Mouse (Mus musculus): ENCODE data around the gene Btg1-ps1. TPM values are rescaled to one million over a fixed set of nuclear protein-coding genes. Genes with fewer than 3 reads are reported as not detected.

Gene Btg1-ps1
- total and polyA plus RNA-seq, 2 experiments, result not detected

GRCm38 (mm10) chrX:38008756-38009155, 9.9 kb downstream of the Btg1-ps1 start:
- Histone ChIP-seq H3K9ac (ENCODE audit: low read depth, low read length) (no peak overlapping the region), H3K4me1 (ENCODE audit: control insufficient read depth, insufficient read depth, low read length) (no peaks in the 10 kb centered on the region), H3K4me3 (ENCODE audit: insufficient read depth, low read depth, low read length) (no peak overlapping the region), H3K27ac (replicated peaks; ENCODE audit: insufficient read depth, low read depth, low read length) (no peak overlapping the region), H3K27me3 (ENCODE audit: control insufficient read depth, insufficient read depth, low read length) (no peaks in the 10 kb centered on the region), H3K79me2 (ENCODE audit: control insufficient read depth, insufficient read depth, low read length) (no peaks in the 10 kb centered on the region), H3K36me3 (ENCODE audit: control insufficient read depth, insufficient read depth, low read length) (no peaks in the 10 kb centered on the region)
- no peak for DNase-seq (ENCODE audit: extremely low read depth, low read depth, low spot score)
- 75% methylated on average over 2 of the region's 2 CpGs for WGBS
- TF ChIP-seq CTCF (IDR thresholded peaks at IDR 0.05; ENCODE audit: low read depth, low read length), result no peak
- no peak for TF ChIP-seq POLR2A (IDR thresholded peaks at IDR 0.05; ENCODE audit: extremely low read depth, insufficient read depth, low read length)

Other genes with a start within 250 kb of the Btg1-ps1 start
- gene Rhox5, start 214.0 kb downstream of the Btg1-ps1 start, total RNA-seq (2014; rRNA removed), result 0.54 TPM in 1 of 2 replicates, not detected in the other
- not detected in 2 replicates for gene Rhox5, start 214.0 kb downstream of the Btg1-ps1 start, polyA plus RNA-seq (2012; rRNA removed)
- gene Rhox6, start 191.9 kb downstream of the Btg1-ps1 start, total RNA-seq (2014; rRNA removed), result not detected in 2 replicates
- gene Rhox6, start 191.9 kb downstream of the Btg1-ps1 start, polyA plus RNA-seq (2012; rRNA removed), result not detected in 2 replicates
- not detected in 2 replicates for gene Rhox7a, start 187.1 kb downstream of the Btg1-ps1 start, total RNA-seq (2014; rRNA removed)
- gene Rhox7a, start 187.1 kb downstream of the Btg1-ps1 start, polyA plus RNA-seq (2012; rRNA removed), result not detected in 2 replicates
- gene Rhox8, start 139.9 kb downstream of the Btg1-ps1 start, total RNA-seq (2014; rRNA removed), result not detected in 2 replicates
- not detected in 2 replicates for gene Rhox8, start 139.9 kb downstream of the Btg1-ps1 start, polyA plus RNA-seq (2012; rRNA removed)
- not detected in 2 replicates for gene Rhox7b, start 121.6 kb downstream of the Btg1-ps1 start, total RNA-seq (2014; rRNA removed)
- gene Rhox7b, start 121.6 kb downstream of the Btg1-ps1 start, polyA plus RNA-seq (2012; rRNA removed), result not detected in 2 replicates
- not detected in 2 replicates for gene Rhox9, start 117.0 kb downstream of the Btg1-ps1 start, total RNA-seq (2014; rRNA removed)
- gene Rhox9, start 117.0 kb downstream of the Btg1-ps1 start, polyA plus RNA-seq (2012; rRNA removed), result not detected in 2 replicates
- gene Btg1-ps2, start 24.3 kb upstream of the Btg1-ps1 start, total RNA-seq (2014; rRNA removed), result not detected in 2 replicates
- not detected in 2 replicates for gene Btg1-ps2, start 24.3 kb upstream of the Btg1-ps1 start, polyA plus RNA-seq (2012; rRNA removed)
- not detected in 2 replicates for gene Rhox10, start 47.7 kb upstream of the Btg1-ps1 start, total RNA-seq (2014; rRNA removed)
- gene Rhox10, start 47.7 kb upstream of the Btg1-ps1 start, polyA plus RNA-seq (2012; rRNA removed), result not detected in 2 replicates
- gene Rhox11, start 66.3 kb upstream of the Btg1-ps1 start, total RNA-seq (2014; rRNA removed), result not detected in 2 replicates
- not detected in 2 replicates for gene Rhox11, start 66.3 kb upstream of the Btg1-ps1 start, polyA plus RNA-seq (2012; rRNA removed)
- not detected in 2 replicates for gene Rhox12, start 92.1 kb upstream of the Btg1-ps1 start, total RNA-seq (2014; rRNA removed)
- not detected in 2 replicates for gene Rhox12, start 92.1 kb upstream of the Btg1-ps1 start, polyA plus RNA-seq (2012; rRNA removed)
- not detected in 2 replicates for gene Rhox13, start 102.4 kb upstream of the Btg1-ps1 start, total RNA-seq (2014; rRNA removed)
- gene Rhox13, start 102.4 kb upstream of the Btg1-ps1 start, polyA plus RNA-seq (2012; rRNA removed), result not detected in 2 replicates
- gene Zbtb33, start 171.0 kb upstream of the Btg1-ps1 start, total RNA-seq (2014; rRNA removed), result 15.8 and 17.6 TPM in 2 replicates
- 2.4 and 2.8 TPM in 2 replicates for gene Zbtb33, start 171.0 kb upstream of the Btg1-ps1 start, polyA plus RNA-seq (2012; rRNA removed)
- gene Tmem255a, start 233.6 kb upstream of the Btg1-ps1 start, total RNA-seq (2014; rRNA removed), result under 0.01 and 0.20 TPM in 2 replicates
- gene Tmem255a, start 233.6 kb upstream of the Btg1-ps1 start, polyA plus RNA-seq (2012; rRNA removed), result not detected in 2 replicates

Measured in liver, adult 2 months (tissue).